Mouse (Mus musculus) neural tube, embryonic 10.5 days (tissue): ENCODE measurements at regions not wholly inside any gene's neighbourhood (a gene's known extent, or its start where the extent isn't known, plus 50 kb on each side); places are given as distances from the start of the nearest gene placed in this dataset.
A peak's percentile ranks its signal among the peaks of the same experiment; 100 is the strongest.

Experiments
- DNase-seq: peaks from one replicate; pipeline ENCODE4 v3.0.0-alpha.2; 2017; ENCODE audit warnings: low spot score; ENCODE audit errors: extremely low spot score

DNA sequence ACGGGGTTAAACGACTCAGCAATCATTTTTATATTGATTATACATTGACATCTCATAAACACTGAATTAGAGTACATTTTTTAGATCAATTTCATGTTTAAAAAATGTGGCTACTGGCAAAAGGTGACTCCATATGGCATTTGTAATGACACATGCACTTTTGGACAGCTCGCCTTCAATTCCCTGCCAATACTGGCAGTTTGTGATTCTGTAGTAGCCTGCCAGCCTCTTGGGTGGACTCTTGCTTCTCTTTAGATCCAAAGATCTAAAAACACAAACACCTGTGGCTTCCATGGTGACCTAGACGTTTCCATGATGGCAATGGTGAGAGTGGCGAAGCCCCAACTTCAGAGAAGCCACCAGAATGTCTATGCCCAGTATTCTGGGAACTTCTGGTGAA is 83.1 kb upstream of the Pcdh8 start:
- no peak for DNase-seq

DNA sequence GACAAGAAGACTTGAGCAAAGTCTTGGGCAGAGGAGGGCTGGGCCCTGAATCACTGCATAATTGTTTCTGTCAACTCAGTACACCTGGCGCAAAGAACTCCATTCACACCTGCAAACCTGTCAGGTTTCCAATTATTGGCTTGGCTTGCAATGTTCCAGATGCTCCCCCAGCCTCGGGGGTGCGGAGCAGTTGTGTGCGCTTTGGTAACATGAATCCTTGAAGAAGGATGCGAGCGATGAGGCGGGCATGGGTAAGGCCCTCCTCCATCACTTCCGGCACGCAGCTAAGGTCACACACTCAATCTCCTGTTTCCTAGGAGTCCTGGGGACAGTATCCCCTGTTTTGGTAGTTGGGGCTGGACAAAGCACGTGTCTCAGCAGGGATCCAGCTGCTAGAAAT is 81.6 kb upstream of the Pcdh8 start:
- DNase-seq: no peak

DNA sequence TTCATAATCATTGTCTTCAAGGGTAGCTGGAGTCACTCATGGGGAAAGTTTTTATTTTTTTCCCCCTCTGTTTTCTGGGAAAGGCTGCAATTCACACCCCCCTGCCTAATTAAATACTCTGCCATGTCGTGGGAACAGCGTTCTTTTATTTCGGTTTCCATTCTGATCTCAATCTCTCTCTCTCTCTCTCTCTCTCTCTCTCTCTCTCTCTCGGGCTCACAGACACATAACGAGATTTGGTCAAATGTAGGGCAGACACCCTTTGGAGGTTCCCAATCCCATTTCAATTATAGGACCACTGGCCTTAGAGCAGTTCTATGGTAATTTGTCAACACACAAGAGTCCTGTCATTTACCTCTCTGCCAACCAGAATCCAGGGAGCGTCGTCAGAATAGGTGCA is 80.7 kb upstream of the Pcdh8 start:
- no peak for DNase-seq

DNA sequence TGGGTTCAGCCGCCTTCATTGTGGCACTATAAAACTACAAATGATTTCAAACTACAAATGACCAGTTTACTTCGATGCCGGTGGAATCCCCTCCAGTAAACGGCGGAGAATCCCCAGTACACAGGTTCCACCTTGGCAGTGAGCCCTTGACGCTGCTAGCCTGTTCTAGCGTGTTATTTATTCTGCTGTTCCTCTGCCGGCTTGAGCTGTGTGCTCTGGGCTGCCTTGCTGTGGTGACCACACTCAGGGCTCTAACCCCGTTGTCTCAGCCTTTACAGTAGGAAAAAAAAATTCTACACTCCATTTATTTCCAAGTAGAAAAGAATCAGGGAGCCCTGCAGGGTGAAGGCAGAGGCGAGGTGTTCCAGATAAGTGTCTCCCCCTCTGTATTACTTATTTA is 80.1 kb upstream of the Pcdh8 start:
- no peak for DNase-seq

DNA sequence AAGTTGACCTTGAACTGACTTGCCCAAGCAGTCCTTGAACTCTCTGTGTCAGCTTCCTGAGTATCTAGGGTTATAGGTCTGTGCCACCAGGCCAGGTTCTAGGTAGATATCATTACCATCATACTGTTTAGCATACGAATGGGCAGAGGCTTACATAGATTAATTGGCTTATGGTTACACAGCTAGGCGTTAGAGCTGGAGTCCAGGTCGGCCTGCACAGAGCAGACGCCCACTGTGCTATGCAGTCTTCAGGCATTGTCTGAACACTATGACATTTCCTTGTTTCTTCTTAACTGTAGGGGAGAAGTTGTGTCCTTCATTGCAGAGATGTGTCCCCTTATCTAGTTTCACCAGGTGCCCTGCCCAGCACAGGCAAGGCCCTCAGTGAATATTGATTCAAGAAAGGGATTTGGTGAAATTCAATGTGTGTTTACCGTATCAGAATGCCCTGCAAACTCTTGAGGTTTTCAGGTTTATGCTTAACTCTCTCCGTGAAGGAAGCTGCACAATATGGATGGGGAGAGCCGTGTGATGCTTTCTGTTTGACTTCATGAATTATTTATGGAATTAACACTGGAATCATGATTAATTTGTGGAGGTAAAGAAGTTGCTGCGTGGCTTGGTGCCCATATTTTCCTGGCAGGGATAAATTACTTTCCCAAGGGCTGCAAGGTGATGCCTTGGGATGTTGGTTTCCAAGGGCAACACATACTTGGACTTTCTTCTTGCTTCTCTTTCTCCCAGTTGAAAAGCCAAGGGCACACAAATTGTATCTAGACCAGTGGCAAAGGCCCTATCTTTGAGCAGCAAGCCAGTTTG is 78.7 kb upstream of the Pcdh8 start:
- DNase-seq: no peak

DNA sequence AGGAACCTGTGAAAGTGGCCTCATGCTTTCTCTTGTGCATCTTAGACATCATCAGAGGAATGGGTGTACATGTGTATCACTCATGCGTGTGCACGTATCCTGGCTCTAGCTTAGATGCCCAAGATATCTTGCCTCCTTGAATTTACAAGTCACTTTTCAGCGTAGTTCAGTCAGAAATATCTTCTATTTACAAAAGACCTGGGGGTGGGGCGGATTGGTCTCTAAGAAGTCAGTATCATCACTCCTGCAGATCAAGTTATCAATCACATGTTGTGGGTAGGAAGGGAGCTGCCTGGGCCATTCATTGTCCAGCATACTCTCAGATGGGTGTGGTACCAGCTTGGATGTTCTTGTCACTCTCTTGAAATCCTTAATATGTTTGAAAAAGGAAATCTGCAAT is 77.0 kb upstream of the Pcdh8 start:
- DNase-seq: no peak

DNA sequence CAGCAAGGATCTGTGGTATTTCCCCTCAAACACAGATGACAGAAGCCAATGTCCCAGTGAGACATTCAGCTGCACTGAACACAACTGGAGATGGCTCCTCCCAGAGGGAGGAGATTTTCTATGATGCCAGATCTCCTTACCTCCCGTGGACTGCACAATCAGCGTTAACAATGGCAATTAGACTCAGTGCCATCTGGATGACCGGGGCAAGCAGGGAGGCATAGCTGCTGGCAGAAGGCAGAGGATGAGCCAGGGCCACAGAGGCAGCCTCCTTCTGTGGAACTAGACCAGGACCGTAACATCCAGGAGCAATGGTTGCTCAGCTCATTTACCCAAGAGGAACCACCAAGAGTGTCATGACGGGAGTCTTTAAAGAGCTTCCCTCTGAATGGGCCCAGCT is 73.2 kb upstream of the Pcdh8 start:
- DNase-seq: no peak

DNA sequence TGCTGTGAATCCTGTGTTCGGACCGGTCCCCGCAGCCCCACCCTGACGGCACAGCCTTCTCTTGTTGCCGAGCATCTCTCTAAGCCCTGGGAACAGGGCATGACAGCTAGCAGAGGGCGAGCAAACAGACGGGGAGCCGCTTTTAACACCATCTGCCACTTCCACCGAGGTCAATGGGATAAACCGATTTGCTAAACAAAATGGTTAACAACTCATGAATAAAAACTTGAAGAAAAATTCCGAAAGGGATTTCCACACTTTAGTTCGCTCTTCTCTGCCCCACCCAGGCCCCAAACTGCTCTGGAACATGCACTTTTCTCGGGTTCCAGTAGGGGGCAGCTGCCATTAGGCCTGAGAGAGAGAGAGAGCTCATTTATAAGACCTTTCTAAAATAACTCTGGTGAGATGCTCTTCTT is 72.0 kb upstream of the Pcdh8 start:
- DNase-seq: peak; percentile 47

DNA sequence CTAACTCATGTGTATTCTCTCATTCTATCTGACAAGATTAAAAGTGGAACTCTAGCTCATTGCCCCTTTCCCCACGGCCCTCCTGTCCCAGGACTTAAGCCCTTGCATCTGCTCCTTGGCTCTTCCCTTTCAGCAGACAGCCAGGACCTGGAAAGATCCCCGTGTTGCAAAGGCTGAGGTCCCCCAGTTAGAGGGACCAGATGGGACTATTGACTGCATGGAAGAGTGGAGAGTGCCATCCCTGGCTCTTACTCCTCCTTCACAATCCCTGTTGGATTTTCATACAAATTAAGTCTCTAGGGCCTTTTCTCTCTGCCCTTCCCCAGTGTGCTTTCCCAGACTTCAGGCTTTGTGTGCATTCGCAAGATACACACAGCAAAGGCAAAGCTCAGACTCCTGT is 71.6 kb upstream of the Pcdh8 start:
- no peak for DNase-seq

DNA sequence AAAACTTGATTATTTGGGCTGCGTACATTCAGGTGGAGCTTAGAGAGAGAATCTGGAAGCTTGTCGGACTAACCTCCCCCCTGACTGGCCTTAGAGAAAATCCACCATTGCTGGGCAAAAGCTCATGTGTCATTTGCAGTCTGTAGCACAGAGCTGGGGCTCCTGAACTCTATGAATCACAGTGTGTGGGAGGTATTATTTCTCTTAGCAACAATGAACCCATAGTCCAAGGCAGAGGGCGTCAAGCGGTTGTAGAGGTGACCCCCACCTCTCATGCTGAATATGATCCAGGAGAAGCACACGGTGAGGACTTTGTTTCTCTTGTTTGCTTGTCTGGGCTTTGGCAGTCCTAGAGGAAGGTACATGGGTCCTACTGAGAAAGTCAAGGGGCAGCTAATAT is 66.0 kb upstream of the Pcdh8 start:
- DNase-seq: no peak

DNA sequence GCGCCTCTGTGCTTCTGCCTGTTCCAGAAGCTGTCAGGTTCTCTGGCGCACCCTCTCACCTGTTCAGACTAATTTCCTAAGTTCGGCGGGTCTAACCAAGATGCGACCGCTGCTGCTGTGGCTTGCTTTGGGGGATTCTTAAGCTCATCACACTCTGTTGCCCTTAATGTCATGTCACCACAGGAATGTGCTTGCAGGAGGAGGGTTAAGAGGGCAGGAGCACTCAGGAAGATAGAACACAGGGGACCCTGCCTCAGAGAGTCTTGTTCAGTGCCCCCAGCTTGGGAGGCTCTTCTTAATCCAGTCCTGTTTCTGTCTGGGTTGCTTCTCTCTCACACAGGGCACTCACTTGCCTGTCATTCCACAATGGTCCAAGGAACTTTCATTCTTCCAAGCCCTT is 65.1 kb upstream of the Pcdh8 start:
- DNase-seq: no peak

DNA sequence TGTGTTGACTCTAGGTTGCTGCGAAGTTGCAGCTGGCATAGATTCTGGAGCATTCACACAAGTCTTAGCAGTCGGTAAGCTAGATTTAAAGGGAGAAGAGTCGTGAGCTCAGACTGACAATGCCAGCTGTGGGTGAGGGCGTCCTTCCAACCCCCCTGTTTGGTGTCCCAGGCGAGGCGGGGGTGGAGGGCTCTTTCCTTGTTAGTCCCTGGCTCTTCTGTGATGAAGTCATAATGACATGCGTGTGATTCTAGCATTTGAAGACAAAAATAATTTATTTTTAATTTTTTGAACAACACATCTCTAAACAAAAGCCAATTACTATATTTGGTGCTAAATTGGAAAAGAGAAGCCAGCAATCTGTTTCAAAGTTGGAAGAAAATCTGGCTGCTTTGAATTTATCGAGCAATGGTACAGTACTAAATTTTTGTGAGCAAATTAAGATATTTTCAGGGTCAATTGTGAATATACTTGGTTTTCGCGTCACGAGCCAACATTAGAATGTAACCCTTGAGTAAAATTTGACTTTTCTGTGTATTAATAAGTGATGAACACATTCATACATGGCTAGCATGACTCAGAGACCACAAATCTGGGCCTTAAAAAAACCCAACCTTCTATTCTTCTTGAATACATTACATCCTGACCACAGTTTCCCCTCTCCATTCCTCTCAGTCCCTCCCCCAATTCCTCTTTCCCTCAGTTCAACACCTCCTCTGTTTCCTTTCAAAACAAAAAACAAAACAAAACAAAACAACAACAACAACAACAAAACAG is 53.7 kb upstream of the Pcdh8 start:
- no peak for DNase-seq

DNA sequence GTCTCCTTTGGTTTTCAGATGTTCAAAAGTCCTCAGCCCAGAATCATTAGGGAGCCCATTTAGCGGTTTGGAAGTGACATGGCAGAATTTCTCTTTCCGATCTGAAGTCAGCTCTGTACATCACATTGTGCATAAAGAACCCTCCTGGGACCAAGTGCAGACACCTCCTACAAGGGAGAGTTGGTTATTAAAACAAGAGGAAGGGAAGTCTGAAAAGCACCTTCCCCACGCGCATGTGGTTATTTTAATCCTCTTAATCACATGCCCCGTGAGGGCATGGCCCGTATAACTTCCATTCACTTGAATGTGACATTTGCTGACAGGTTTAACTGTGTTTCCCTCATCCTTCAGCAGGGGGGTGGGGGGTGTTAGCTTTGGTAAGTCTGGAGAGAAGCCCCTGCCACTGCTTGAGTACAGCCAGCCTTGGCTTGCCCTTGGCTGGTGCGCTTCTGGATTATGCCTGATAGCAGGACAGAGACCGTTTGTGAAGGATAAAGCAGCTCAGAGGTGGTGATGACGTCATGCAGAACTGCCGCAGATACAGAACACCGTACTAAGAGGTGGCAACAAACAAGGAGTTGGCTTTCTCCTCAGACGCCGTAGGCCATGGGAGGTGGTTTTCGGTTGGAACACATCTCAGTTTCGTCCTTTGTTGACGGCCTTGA is 51.5 kb upstream of the Pcdh8 start:
- DNase-seq: no peak

DNA sequence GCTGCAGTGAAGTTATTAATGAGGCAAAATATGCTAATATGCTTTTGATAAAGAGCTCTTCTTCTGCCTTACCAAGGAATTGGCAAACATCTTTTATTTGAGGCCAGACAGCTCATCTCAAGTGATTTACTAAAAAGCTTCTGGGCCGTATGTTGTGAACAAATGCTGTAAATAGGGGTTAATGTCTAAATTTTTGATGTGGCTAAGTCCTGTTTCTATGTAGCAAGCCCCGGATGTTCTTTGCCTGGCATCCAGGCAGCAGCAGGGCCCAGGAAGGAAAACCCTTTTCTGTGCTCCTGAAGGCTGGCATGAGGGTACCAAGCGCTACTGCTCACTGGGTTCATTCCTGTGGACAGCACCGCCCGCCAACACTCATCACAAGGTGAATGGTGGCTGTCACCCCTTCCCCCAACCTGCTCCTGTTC is 50.9 kb upstream of the Pcdh8 start:
- DNase-seq: no peak

DNA sequence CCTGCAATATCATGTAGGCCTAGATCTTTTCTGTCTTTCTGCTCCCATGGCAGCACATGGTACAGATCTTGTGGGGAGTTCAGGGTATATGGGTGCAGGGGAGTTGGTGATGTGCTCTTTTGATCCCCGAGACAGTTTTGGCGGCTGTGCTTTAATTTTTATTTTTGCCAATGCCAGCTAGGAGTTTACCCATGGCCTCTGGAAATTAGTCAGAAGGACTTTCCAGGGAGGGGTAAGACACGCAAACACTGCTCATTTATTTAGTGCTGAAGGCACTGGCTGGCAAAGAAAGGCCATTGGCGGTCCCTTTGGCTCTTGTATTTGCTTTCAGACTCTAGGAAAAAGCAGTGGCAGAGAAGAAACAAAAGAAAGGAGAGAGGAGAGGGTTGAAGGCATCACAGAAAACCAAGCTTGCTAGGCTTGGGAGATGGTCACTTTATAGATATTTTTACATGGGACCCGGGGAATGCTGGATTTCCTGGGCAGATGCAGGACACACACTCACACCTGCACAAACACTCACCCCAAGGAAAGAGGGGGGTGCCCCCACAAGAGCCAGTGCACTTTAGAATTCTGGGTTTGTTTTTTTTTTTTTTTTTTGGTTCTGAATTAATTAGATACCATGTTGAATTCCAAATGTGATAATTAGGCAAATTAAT is 50.4 kb upstream of the Pcdh8 start:
- no peak for DNase-seq
